Mouse (Mus musculus): ENCODE measurements around the gene Gm9964.

The Gm9964 gene

DNA sequence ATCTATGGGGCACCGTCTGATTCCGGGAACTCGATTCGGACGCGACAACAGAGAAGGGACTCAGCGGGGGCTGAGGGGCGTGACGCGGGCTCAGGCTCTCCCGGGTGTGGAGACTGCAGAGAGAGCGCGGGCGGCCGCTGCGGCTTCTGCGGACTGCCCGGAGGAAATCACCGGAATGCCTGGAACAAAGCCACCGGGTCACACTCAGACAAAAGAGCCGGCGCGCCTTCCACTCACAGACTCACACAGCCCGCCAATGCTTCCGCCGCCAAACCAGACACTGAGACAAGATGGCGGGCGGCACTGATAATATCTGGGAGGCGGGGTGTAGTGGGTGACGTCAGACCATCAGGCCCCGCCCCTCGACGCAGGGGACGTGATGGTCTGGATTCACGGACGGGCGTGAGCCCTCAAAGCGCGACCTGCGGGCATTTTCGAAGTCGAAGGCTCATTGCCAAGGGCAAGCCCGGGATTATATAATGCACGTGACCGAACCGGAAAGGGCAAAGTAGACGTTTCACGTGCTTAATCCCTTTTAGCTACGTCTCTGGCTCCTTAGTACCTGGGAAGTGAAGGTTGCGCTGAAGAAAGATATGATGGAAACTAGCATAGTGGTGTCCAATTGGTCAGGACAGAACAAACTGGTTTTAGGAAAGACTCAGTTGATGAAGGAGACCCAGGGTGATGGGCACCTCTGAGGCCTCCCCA lies 42.2 kb downstream of the Gm9964 start, which contains the start of gene Wsb1:
TSS of gene Wsb1 (minus strand) at position 281 of the 708 bp plus-strand sequence.
- DNase-seq (ENCODE audit: extremely low read depth, low read depth, low spot score), result no peak

DNA sequence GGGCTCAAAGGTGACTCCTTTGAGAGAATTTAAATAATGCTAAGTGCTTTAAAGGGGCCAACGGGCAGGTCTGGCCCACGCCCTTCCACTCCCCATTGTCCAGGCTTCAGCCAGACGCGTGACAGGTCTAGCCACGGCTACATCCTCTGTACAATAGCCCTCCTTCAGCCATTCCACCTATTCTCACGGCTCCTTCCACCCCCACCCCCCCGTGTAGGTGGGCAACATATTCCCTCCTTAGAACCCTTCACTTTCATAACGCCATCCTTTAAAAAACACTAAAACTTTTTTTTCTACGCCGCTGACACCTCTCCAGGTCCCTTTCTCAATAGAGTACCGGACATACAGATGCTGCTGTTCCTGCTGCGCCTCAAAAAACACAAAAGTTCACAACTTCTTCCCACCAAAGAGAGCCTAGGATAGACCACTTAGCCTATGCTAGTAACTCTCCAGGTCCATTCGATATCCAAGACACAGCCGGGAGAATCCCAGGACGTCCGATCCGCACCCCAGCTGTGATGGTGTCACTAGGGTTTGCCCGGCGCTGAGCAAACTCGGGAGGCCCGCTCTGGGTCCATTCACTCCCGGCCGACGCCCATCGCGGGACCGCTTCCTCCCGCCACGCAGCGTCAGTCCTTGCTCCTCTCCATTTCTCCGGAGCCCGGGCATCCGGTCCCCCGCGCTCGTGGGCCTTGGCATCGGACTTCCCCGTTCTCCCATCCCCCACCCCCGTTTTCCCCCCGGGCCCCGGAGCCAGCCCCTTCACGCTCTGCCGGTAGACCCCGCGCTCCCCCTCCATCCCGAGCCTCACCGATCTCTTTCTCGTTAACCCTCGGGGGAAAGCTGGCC lies 42.9 kb downstream of the Gm9964 start:
- DNase-seq (ENCODE audit: extremely low read depth, low read depth, low spot score), result no peak

DNA sequence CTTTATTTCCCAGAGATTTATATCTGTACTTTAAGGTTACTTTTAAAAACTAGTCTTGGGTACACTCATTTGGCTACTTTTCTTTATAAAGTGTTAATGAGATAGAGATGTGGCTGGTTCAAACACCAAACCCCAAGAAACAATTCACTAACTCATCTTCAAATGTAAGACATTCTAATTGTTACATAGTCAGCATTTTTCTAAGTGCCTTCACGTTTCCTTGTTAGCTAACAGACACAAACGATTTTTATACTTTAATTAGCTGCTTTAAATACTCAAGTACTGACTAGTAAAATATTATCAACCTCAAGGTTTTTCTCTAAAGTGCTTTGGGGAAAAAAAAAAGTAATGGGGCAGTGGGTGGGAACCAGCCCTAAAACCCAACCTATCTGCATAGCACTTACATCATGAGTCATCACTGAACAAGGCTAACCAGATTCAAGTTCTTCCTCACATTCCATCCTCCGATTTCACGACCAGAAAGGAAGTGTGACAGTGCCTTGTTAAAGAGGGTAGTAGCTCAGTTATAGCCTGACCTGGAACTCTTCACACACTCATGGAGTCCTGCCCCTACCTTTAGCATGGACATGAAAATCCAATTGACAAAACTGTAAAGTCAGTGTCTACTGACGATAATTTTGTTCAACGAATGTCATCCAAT lies 43.7 kb downstream of the Gm9964 start:
- DNase-seq (ENCODE audit: extremely low read depth, low read depth, low spot score), result no peak
